Mouse (Mus musculus): Measurements from ENCODE around the gene Edf1.

DNA sequence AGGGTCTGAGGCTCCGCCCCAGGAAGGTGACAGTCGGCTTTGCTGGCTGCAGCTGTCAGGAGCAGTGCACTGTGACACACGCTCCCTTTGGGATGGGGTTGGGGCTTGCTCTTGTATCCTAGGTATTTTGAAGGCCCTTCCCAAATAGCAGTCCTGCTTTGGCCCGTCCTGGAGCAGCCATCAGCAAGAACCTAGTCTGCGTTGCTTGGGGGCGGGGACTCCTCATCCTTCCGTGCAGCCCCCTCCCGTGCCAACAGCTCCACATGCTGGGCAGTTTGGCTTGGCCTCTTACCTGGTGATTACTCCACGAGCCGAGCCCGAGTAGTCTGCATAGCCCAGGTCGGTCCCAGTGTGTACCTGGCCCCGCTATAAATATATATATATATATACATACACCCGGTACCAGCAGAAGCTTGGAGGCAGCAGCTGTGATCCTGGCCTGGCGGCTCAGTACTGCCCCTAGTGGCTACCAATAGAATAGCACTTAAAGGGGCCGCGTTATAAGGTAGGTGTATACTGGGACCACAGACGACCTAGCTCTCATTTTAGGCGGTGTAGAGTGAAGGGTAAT, 23.7 kb downstream of the Edf1 start, which contains the start of gene Ajm1:
- TF ChIP-seq CTCF (IDR thresholded peaks at IDR 0.05), result peak; percentile 87
- TF ChIP-seq EP300 (IDR thresholded peaks at IDR 0.05), result no peak

Data from lung, postnatal 0 days (tissue).